Mouse (Mus musculus) T-helper 17 cell (primary cell): ENCODE measurements around the gene Icmt.

ENCODE experiments used
- in situ Hi-C, 2 experiments: fragments of 300-600 bp; cut with MboI, MseI; formaldehyde crosslinking; loops; 1 replicate in 1 of 2; 2 replicates in 1 of 2; pipeline ENCODE4 v1.15.1; 2025; ENCODE audit warnings: high pct_unique_total_duplicates in 2 of 2

Icmt gene

GRCm38 (mm10) chr4:152294188-152294929 is 2.7 kb upstream of the Icmt start:
- in situ Hi-C loops, result loop anchor here (10.0 kb wide), 2 partner anchors 430 to 1250 kb away; partner anchors contain the start of genes Camta1 (in 1 of the 2) and Per3 (in 1 of the 2)

- in situ Hi-C loops, result loop anchor here (10.0 kb wide), 2 partner anchors 431 to 1251 kb away; partner anchors contain the start of genes Camta1 (in 1 of the 2) and Per3 (in 1 of the 2)
These were observed 1.1 kb upstream of the Icmt start for GRCm38 (mm10) chr4:152295916-152296315.

- in situ Hi-C loops, result loop anchor here (10.0 kb wide), 2 partner anchors 432 to 1252 kb away; partner anchors contain the start of genes Camta1 (in 1 of the 2) and Per3 (in 1 of the 2)
These were observed 656 bp upstream of the Icmt start for GRCm38 (mm10) chr4:152296371-152296770.

GRCm38 (mm10) chr4:152298836-152299235 is 1.8 kb downstream of the Icmt start:
- in situ Hi-C loops, result loop anchor here (10.0 kb wide), 2 partner anchors 434 to 1254 kb away; partner anchors contain the start of genes Camta1 (in 1 of the 2) and Per3 (in 1 of the 2)

GRCm38 (mm10) chr4:152300375-152300774 is 3.3 kb downstream of the Icmt start:
- in situ Hi-C loops, result no loop called here

- in situ Hi-C loops, result no loop called here
These were observed 5.0 kb downstream of the Icmt start for GRCm38 (mm10) chr4:152302012-152302411.

GRCm38 (mm10) chr4:152303172-152303571 is 6.1 kb downstream of the Icmt start:
- in situ Hi-C loops, result no loop called here

GRCm38 (mm10) chr4:152304685-152305084 is 7.7 kb downstream of the Icmt start:
- in situ Hi-C loops, result no loop called here

GRCm38 (mm10) chr4:152305991-152306390 is 9.0 kb downstream of the Icmt start:
- in situ Hi-C loops, result no loop called here

- in situ Hi-C loops, result no loop called here
These were observed 10.5 kb downstream of the Icmt start for GRCm38 (mm10) chr4:152307542-152307941.

GRCm38 (mm10) chr4:152312186-152312585 is 15.2 kb downstream of the Icmt start:
- in situ Hi-C loops, result loop anchor here in 1 of 2 experiments (10.0 kb wide), 1 partner anchor 1653 kb away; no protein-coding TSS in a partner anchor

GRCm38 (mm10) chr4:152313211-152313632 is 16.2 kb downstream of the Icmt start:
- in situ Hi-C loops, result loop anchor here in 1 of 2 experiments (10.0 kb wide), 1 partner anchor 1652 kb away; no protein-coding TSS in a partner anchor

- in situ Hi-C loops, result loop anchor here in 1 of 2 experiments (10.0 kb wide), 1 partner anchor 1651 kb away; no protein-coding TSS in a partner anchor
These were observed 16.9 kb downstream of the Icmt start for GRCm38 (mm10) chr4:152313934-152314333.

GRCm38 (mm10) chr4:152315498-152316213 is 18.6 kb downstream of the Icmt start:
- in situ Hi-C loops, result loop anchor here in 1 of 2 experiments (10.0 kb wide), 1 partner anchor 1649 kb away; no protein-coding TSS in a partner anchor

GRCm38 (mm10) chr4:152317631-152318033 is 20.6 kb downstream of the Icmt start:
- in situ Hi-C loops, result loop anchor here in 1 of 2 experiments (10.0 kb wide), 1 partner anchor 1647 kb away; no protein-coding TSS in a partner anchor

- in situ Hi-C loops, result loop anchor here in 1 of 2 experiments (10.0 kb wide), 1 partner anchor 1646 kb away; no protein-coding TSS in a partner anchor
These were observed 21.6 kb downstream of the Icmt start, which contains the start of gene Rnf207 for GRCm38 (mm10) chr4:152318517-152319234. Rnf207 (minus strand) TSS chr4:152318993.

GRCm38 (mm10) chr4:152321464-152321863 is 24.4 kb downstream of the Icmt start:
- in situ Hi-C loops, result no loop called here

GRCm38 (mm10) chr4:152324641-152325562 is 27.9 kb downstream of the Icmt start:
- in situ Hi-C loops, result no loop called here

GRCm38 (mm10) chr4:152325574-152326411 is 28.8 kb downstream of the Icmt start, which contains the start of gene Rpl22:
Rpl22 (plus strand) TSS chr4:152325742.
- in situ Hi-C loops, result no loop called here
